Mouse (Mus musculus): ENCODE measurements at regions not wholly inside any gene's neighbourhood (a gene's known extent, or its start where the extent isn't known, plus 50 kb on each side); places are given as distances from the start of the nearest gene placed in this dataset.
"Not testable (repeated sequence)": the region's sequence is repeated elsewhere in the genome, so short reads cannot be mapped to it uniquely, and the experiment has no call there.

- Histone ChIP-seq H3K36me3 (ENCODE audit: control insufficient read depth, insufficient read depth, low read length) (no peaks in the 10 kb centered on the region), H3K27me3 (ENCODE audit: control insufficient read depth, insufficient read depth, low read length) (no peaks in the 10 kb centered on the region), H3K9ac (ENCODE audit: low read depth, low read length) (no peak overlapping the region), H3K27ac (ENCODE audit: low read depth, low read length) (no peak overlapping the region), H3K4me2 (replicated peaks; ENCODE audit: low read depth, low read length) (no peak overlapping the region), H3K9me3 (ENCODE audit: control insufficient read depth, low read length) (no peaks in the 10 kb centered on the region), H3K4me3 (ENCODE audit: low read depth, low read length) (no peak overlapping the region), H3K4me1 (replicated peaks; ENCODE audit: control insufficient read depth, insufficient read depth, low read length) (no peaks in the 10 kb centered on the region)
- no peak for ATAC-seq (ENCODE audit: low FRiP score)
- 89% methylated on average over 10 of the region's 10 CpGs for WGBS
- DNase-seq (ENCODE audit: low spot score): no peak
Observed at GRCm38 (mm10) chr14:120755389-120755788, 155.6 kb upstream of the Ipo5 start.

GRCm38 (mm10) chr14:120758200-120758830 is 152.7 kb upstream of the Ipo5 start:
- H3K4me2 ChIP-seq (replicated peaks; ENCODE audit: low read depth, low read length): no peak overlapping the region
- ATAC-seq (ENCODE audit: low FRiP score) (peak; percentile 12; the same call in 1 of the 2 replicates), DNase-seq (ENCODE audit: low spot score) (no peak)
- WGBS: 72% methylated on average over 14 of the region's 14 CpGs
- H3K9me3 ChIP-seq (ENCODE audit: control insufficient read depth, low read length): no peaks in the 10 kb centered on the region
- H3K4me1 ChIP-seq (replicated peaks; ENCODE audit: control insufficient read depth, insufficient read depth, low read length): no peaks in the 10 kb centered on the region
- no peaks in the 10 kb centered on the region for H3K27me3 ChIP-seq (ENCODE audit: control insufficient read depth, insufficient read depth, low read length)
- no peak overlapping the region for H3K4me3 ChIP-seq (ENCODE audit: low read depth, low read length)
- no peaks in the 10 kb centered on the region for H3K36me3 ChIP-seq (ENCODE audit: control insufficient read depth, insufficient read depth, low read length)
- H3K9ac ChIP-seq (ENCODE audit: low read depth, low read length): no peak overlapping the region
- no peak overlapping the region for H3K27ac ChIP-seq (ENCODE audit: low read depth, low read length)

GRCm38 (mm10) chr14:120762168-120762567 is 148.9 kb upstream of the Ipo5 start:
- Histone ChIP-seq H3K27me3 (ENCODE audit: control insufficient read depth, insufficient read depth, low read length) (no peaks in the 10 kb centered on the region), H3K9ac (ENCODE audit: low read depth, low read length) (no peak overlapping the region), H3K27ac (ENCODE audit: low read depth, low read length) (no peak overlapping the region), H3K4me3 (ENCODE audit: low read depth, low read length) (no peak overlapping the region), H3K36me3 (ENCODE audit: control insufficient read depth, insufficient read depth, low read length) (no peaks in the 10 kb centered on the region), H3K4me1 (replicated peaks; ENCODE audit: control insufficient read depth, insufficient read depth, low read length) (no peaks in the 10 kb centered on the region), H3K4me2 (replicated peaks; ENCODE audit: low read depth, low read length) (no peak overlapping the region), H3K9me3 (ENCODE audit: control insufficient read depth, low read length) (no peaks in the 10 kb centered on the region)
- DNase-seq (ENCODE audit: low spot score) (no peak), ATAC-seq (ENCODE audit: low FRiP score) (no peak)
- 87% methylated on average over 7 of the region's 7 CpGs for WGBS

GRCm38 (mm10) chr14:120762733-120763132 is 148.3 kb upstream of the Ipo5 start:
- no peaks in the 10 kb centered on the region for H3K36me3 ChIP-seq (ENCODE audit: control insufficient read depth, insufficient read depth, low read length)
- no peak for ATAC-seq (ENCODE audit: low FRiP score)
- no peak overlapping the region for H3K9ac ChIP-seq (ENCODE audit: low read depth, low read length)
- no peaks in the 10 kb centered on the region for H3K27me3 ChIP-seq (ENCODE audit: control insufficient read depth, insufficient read depth, low read length)
- H3K9me3 ChIP-seq (ENCODE audit: control insufficient read depth, low read length): no peaks in the 10 kb centered on the region
- 80% methylated on average over 11 of the region's 11 CpGs for WGBS
- H3K4me3 ChIP-seq (ENCODE audit: low read depth, low read length): no peak overlapping the region
- H3K27ac ChIP-seq (ENCODE audit: low read depth, low read length): no peak overlapping the region
- H3K4me1 ChIP-seq (replicated peaks; ENCODE audit: control insufficient read depth, insufficient read depth, low read length): no peaks in the 10 kb centered on the region
- DNase-seq (ENCODE audit: low spot score): no peak
- no peak overlapping the region for H3K4me2 ChIP-seq (replicated peaks; ENCODE audit: low read depth, low read length)

GRCm38 (mm10) chr14:120763796-120764195 is 147.2 kb upstream of the Ipo5 start:
- Histone ChIP-seq H3K27me3 (ENCODE audit: control insufficient read depth, insufficient read depth, low read length) (no peaks in the 10 kb centered on the region), H3K9ac (ENCODE audit: low read depth, low read length) (no peak overlapping the region), H3K36me3 (ENCODE audit: control insufficient read depth, insufficient read depth, low read length) (no peaks in the 10 kb centered on the region), H3K9me3 (ENCODE audit: control insufficient read depth, low read length) (no peaks in the 10 kb centered on the region), H3K27ac (ENCODE audit: low read depth, low read length) (no peak overlapping the region), H3K4me1 (replicated peaks; ENCODE audit: control insufficient read depth, insufficient read depth, low read length) (no peaks in the 10 kb centered on the region), H3K4me2 (replicated peaks; ENCODE audit: low read depth, low read length) (no peak overlapping the region), H3K4me3 (ENCODE audit: low read depth, low read length) (no peak overlapping the region)
- DNase-seq (ENCODE audit: low spot score) (no peak), ATAC-seq (ENCODE audit: low FRiP score) (no peak)
- WGBS: 93% methylated on average over 5 of the region's 5 CpGs

GRCm38 (mm10) chr14:120764386-120764785 is 146.6 kb upstream of the Ipo5 start:
- Histone ChIP-seq H3K36me3 (ENCODE audit: control insufficient read depth, insufficient read depth, low read length) (no peaks in the 10 kb centered on the region), H3K4me1 (replicated peaks; ENCODE audit: control insufficient read depth, insufficient read depth, low read length) (no peaks in the 10 kb centered on the region), H3K9ac (ENCODE audit: low read depth, low read length) (no peak overlapping the region), H3K27me3 (ENCODE audit: control insufficient read depth, insufficient read depth, low read length) (no peaks in the 10 kb centered on the region), H3K4me2 (replicated peaks; ENCODE audit: low read depth, low read length) (no peak overlapping the region), H3K4me3 (ENCODE audit: low read depth, low read length) (no peak overlapping the region), H3K9me3 (ENCODE audit: control insufficient read depth, low read length) (no peaks in the 10 kb centered on the region), H3K27ac (ENCODE audit: low read depth, low read length) (no peak overlapping the region)
- WGBS: 83% methylated on average over 3 of the region's 3 CpGs
- no peak for ATAC-seq (ENCODE audit: low FRiP score)
- no peak for DNase-seq (ENCODE audit: low spot score)

GRCm38 (mm10) chr14:120766451-120766850 is 144.6 kb upstream of the Ipo5 start:
- no peak overlapping the region for H3K27ac ChIP-seq (ENCODE audit: low read depth, low read length)
- H3K4me3 ChIP-seq (ENCODE audit: low read depth, low read length): no peak overlapping the region
- no peaks in the 10 kb centered on the region for H3K36me3 ChIP-seq (ENCODE audit: control insufficient read depth, insufficient read depth, low read length)
- no peak for DNase-seq (ENCODE audit: low spot score)
- H3K27me3 ChIP-seq (ENCODE audit: control insufficient read depth, insufficient read depth, low read length): no peaks in the 10 kb centered on the region
- no peaks in the 10 kb centered on the region for H3K9me3 ChIP-seq (ENCODE audit: control insufficient read depth, low read length)
- H3K4me1 ChIP-seq (replicated peaks; ENCODE audit: control insufficient read depth, insufficient read depth, low read length): no peaks in the 10 kb centered on the region
- no peak overlapping the region for H3K9ac ChIP-seq (ENCODE audit: low read depth, low read length)
- 95% methylated on average over 5 of the region's 5 CpGs for WGBS
- no peak overlapping the region for H3K4me2 ChIP-seq (replicated peaks; ENCODE audit: low read depth, low read length)
- ATAC-seq (ENCODE audit: low FRiP score): no peak

- Histone ChIP-seq H3K4me1 (replicated peaks; ENCODE audit: control insufficient read depth, insufficient read depth, low read length) (no peaks in the 10 kb centered on the region), H3K4me3 (ENCODE audit: low read depth, low read length) (no peak overlapping the region), H3K9me3 (ENCODE audit: control insufficient read depth, low read length) (no peaks in the 10 kb centered on the region), H3K27me3 (ENCODE audit: control insufficient read depth, insufficient read depth, low read length) (no peaks in the 10 kb centered on the region), H3K36me3 (ENCODE audit: control insufficient read depth, insufficient read depth, low read length) (no peaks in the 10 kb centered on the region), H3K9ac (ENCODE audit: low read depth, low read length) (no peak overlapping the region), H3K27ac (ENCODE audit: low read depth, low read length) (no peak overlapping the region), H3K4me2 (replicated peaks; ENCODE audit: low read depth, low read length) (no peak overlapping the region)
- DNase-seq (ENCODE audit: low spot score): peak; percentile 16
- ATAC-seq (ENCODE audit: low FRiP score): no peak
- WGBS: 40% methylated on average over 3 of the region's 3 CpGs
Observed at GRCm38 (mm10) chr14:120770579-120770978, 140.4 kb upstream of the Ipo5 start.

- DNase-seq (ENCODE audit: low spot score); H3K27me3 ChIP-seq (ENCODE audit: control insufficient read depth, insufficient read depth, low read length); H3K36me3 ChIP-seq (ENCODE audit: control insufficient read depth, insufficient read depth, low read length); ATAC-seq (ENCODE audit: low FRiP score); H3K4me2 ChIP-seq (replicated peaks; ENCODE audit: low read depth, low read length); H3K9me3 ChIP-seq (ENCODE audit: control insufficient read depth, low read length); H3K27ac ChIP-seq (ENCODE audit: low read depth, low read length); H3K4me1 ChIP-seq (replicated peaks; ENCODE audit: control insufficient read depth, insufficient read depth, low read length); H3K9ac ChIP-seq (ENCODE audit: low read depth, low read length); H3K4me3 ChIP-seq (ENCODE audit: low read depth, low read length): not testable (repeated sequence)
- WGBS: 75% methylated on average over 3 of the region's 4 CpGs
Observed at GRCm38 (mm10) chr14:120773001-120773400, 138.0 kb upstream of the Ipo5 start.
